Mouse (Mus musculus) midbrain, embryonic 16.5 days (tissue): Measurements from ENCODE around the gene Ppp1r3a. TPM values are rescaled to one million over a fixed set of nuclear protein-coding genes. Genes with fewer than 3 reads are reported as not detected.

Experiments
- ATAC-seq: fragments of 200-750 bp; cut with Nextera tagmentation; 2 replicates; pipeline ENCODE4 v1.8.0; 2017; ENCODE audit warnings: moderate TSS enrichment
- H3K27ac ChIP-seq: fragments of 300-500 bp; sonication (generic); 2 replicates; pipeline ENCODE4 v1.5.1; 2014; ENCODE audit warnings: mild to moderate bottlenecking, low read length, mixed read lengths
- H3K27me3 ChIP-seq: fragments of 300-500 bp; sonication (generic); 2 replicates; pipeline ENCODE4 v1.6.1; 2014; ENCODE audit warnings: low read depth, low read length, mixed read lengths; ENCODE audit not compliant: control insufficient read depth, insufficient read depth
- H3K36me3 ChIP-seq: fragments of 300-500 bp; sonication (generic); 2 replicates; pipeline ENCODE4 v1.6.1; 2014; ENCODE audit warnings: mild to moderate bottlenecking, low read length, moderate library complexity, mixed read lengths; ENCODE audit not compliant: control insufficient read depth, insufficient read depth
- H3K4me1 ChIP-seq: fragments of 300-500 bp; sonication (generic); 2 replicates; pipeline ENCODE4 v1.6.1; 2014; ENCODE audit warnings: mild to moderate bottlenecking, low read length, mixed read lengths; ENCODE audit not compliant: control insufficient read depth, insufficient read depth
- H3K4me2 ChIP-seq: fragments of 300-500 bp; sonication (generic); 2 replicates; pipeline ENCODE4 v1.6.1; 2014; ENCODE audit warnings: mild to moderate bottlenecking, low read length, mixed read lengths
- H3K4me3 ChIP-seq: fragments of 300-500 bp; sonication (generic); 2 replicates; pipeline ENCODE4 v1.5.1; 2014; ENCODE audit warnings: low read depth, mild to moderate bottlenecking, low read length, moderate library complexity, mixed read lengths
- H3K9ac ChIP-seq: fragments of 300-500 bp; sonication (generic); 2 replicates; pipeline ENCODE4 v1.6.1; 2014; ENCODE audit warnings: low read depth, low read length, mixed read lengths
- H3K9me3 ChIP-seq: fragments of 300-500 bp; sonication (generic); replicated peaks from 2 replicates; pipeline ENCODE4 v1.6.1; 2014; ENCODE audit warnings: mild to moderate bottlenecking, low read length, mixed read lengths; ENCODE audit not compliant: control insufficient read depth, poor library complexity, severe bottlenecking
- WGBS: fragments of 180-500 bp; shearing (Covaris S2); extraction: QIAGEN DNeasy Blood & Tissue Kit; methylation state at CpG from one replicate; pipeline ENCODE4 v1.1.7; 2014; 5-methylcytosine and 5-hydroxymethylcytosine counted together
- polyA plus RNA-seq: library from polyadenylated mRNA; unstranded; fragments of >200 nt; fragmentation: Nextera tagmentation; extraction: Ambion mirVana; gene quantifications from 2 replicates; pipeline ENCODE4 v1.2.1, GENCODE M21; 2015

The Ppp1r3a gene
- 0.03 TPM in 1 of 2 replicates, not detected in the other for polyA plus RNA-seq

DNA sequence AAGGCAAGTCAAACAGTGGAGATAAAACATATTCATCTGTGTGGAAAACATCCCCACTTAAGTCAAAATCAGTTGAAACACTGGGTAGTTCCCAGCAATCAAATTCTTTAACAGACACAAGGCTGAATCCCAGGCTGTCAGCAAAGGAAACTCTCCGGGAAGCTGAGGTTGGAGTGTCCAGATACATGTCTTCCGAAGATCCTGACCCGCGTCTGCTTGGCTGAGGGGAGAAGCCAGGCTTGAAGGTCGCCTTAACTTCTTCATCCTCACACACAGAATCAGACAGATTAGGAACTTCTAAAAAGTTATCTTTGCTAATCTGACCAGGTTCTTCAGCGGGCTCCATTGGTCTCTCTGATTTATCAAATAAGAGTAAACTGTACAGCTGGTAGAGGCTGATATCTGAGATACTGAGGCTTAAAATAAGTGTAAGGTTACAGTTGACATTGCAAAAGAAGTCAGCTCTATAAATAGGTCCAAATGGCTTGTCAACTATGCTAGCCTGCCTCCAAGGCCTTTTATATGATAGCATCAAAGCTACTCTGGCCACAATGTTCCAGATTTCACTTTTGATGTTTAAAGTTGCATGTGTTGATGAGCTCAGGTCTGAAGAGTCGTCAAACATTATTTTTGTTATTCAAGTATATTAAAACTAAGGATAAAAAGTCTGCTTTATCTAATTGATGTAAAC, at the start of gene Ppp1r3a:
Ppp1r3a (minus strand) TSS at position 374 of the 691 bp plus-strand sequence.
- H3K27me3 ChIP-seq: no peaks in the 10 kb centered on the region
- ATAC-seq: no peak
- H3K4me2 ChIP-seq: no peak within 1 kb of the TSS
- no peaks in the 10 kb centered on the region for H3K36me3 ChIP-seq
- no peak within 1 kb of the TSS for H3K27ac ChIP-seq
- H3K4me1 ChIP-seq: no peaks in the 10 kb centered on the region
- H3K4me3 ChIP-seq: no peak within 1 kb of the TSS
- no peak within 1 kb of the TSS for H3K9ac ChIP-seq
- WGBS: 90% methylated on average over 7 of the region's 7 CpGs
- H3K9me3 ChIP-seq: no peaks in the 10 kb centered on the region

- Histone ChIP-seq H3K4me1 (no peaks in the 10 kb centered on the region), H3K4me2 (no peak overlapping the region), H3K9ac (no peak overlapping the region), H3K4me3 (no peak overlapping the region), H3K27ac (no peak overlapping the region), H3K27me3 (no peaks in the 10 kb centered on the region), H3K36me3 (no peaks in the 10 kb centered on the region), H3K9me3 (no peaks in the 10 kb centered on the region)
- WGBS: 97% methylated on average over 1 of the region's 1 CpGs
- ATAC-seq: no peak
Observed at GRCm38 (mm10) chr6:14787157-14787938, 32.3 kb upstream of the Ppp1r3a start.

DNA sequence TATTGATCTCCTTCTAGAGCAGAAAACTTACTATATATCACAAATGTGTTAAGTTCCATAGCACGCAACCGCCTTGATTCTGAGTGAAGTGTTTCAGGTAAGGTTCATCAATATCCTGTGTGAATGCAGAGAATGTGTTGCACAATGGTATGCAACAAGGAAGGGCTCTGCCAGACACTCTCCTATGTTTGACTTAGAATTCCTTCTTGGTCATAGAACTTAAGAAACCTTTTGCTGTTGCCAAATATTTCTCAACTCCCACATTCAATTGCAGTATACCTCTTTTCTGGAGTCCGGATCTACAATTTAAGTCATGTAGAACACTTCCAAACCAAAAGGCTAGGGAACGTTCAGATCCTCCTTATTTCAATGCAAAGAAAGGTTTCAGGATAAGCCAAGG, 22.8 kb upstream of the Ppp1r3a start:
- H3K27ac ChIP-seq: no peak overlapping the region
- 91% methylated on average over 4 of the region's 4 CpGs for WGBS
- no peaks in the 10 kb centered on the region for H3K27me3 ChIP-seq
- H3K4me3 ChIP-seq: no peak overlapping the region
- H3K4me1 ChIP-seq: no peaks in the 10 kb centered on the region
- ATAC-seq: no peak
- H3K36me3 ChIP-seq: no peaks in the 10 kb centered on the region
- no peak overlapping the region for H3K4me2 ChIP-seq
- no peak overlapping the region for H3K9ac ChIP-seq
- no peaks in the 10 kb centered on the region for H3K9me3 ChIP-seq

DNA sequence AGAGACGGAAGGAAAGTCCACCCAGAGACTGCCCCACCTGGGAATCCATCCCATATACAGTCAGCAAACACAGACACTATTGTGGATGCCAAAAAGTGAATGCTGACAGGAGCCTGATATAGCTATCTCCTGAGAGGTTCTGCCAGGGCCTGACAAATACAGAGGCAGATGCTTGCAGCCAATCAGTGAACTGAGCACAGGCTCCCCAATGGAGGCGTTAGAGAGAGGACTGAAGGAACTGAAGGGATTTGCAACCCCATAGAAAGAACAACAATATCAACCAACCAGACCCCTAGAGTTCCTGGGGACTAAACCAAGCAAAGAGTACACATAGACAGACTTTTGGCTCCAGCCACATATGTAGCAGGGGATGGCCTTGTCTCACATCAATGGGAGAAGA, 16.6 kb upstream of the Ppp1r3a start:
- no peak overlapping the region for H3K4me3 ChIP-seq
- no peaks in the 10 kb centered on the region for H3K27me3 ChIP-seq
- H3K36me3 ChIP-seq: no peaks in the 10 kb centered on the region
- no peak overlapping the region for H3K27ac ChIP-seq
- no peaks in the 10 kb centered on the region for H3K4me1 ChIP-seq
- WGBS: 67% methylated on average over 2 of the region's 2 CpGs
- H3K9me3 ChIP-seq: no peaks in the 10 kb centered on the region
- H3K4me2 ChIP-seq: no peak overlapping the region
- no peak for ATAC-seq
- H3K9ac ChIP-seq: no peak overlapping the region

DNA sequence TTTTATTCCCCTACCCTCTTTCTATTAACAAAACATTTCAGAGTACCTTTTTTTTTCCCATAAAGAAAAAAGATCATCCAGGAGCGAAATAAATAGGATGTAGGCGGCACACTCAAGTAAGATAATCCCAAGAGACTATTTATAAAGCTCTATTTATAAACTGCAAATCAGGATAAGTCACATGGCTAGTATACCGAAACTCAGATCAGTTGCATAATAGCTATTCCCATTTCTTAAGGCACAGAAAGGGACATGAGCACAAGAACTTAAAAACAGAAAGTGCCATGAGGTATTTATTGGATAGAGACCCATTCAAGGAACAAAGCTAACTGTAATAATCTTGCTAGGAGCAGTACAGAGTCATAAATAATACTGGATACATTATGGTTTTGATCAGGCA, 2.4 kb upstream of the Ppp1r3a start:
- Histone ChIP-seq H3K4me2 (no peak overlapping the region), H3K9ac (no peak overlapping the region), H3K27ac (no peak overlapping the region), H3K4me3 (no peak overlapping the region), H3K4me1 (no peaks in the 10 kb centered on the region), H3K9me3 (no peaks in the 10 kb centered on the region), H3K36me3 (no peaks in the 10 kb centered on the region), H3K27me3 (no peaks in the 10 kb centered on the region)
- 57% methylated on average over 3 of the region's 3 CpGs for WGBS
- ATAC-seq: no peak

GRCm38 (mm10) chr6:14753512-14753911, 1.6 kb downstream of the Ppp1r3a start:
- H3K36me3 ChIP-seq: no peaks in the 10 kb centered on the region

DNA sequence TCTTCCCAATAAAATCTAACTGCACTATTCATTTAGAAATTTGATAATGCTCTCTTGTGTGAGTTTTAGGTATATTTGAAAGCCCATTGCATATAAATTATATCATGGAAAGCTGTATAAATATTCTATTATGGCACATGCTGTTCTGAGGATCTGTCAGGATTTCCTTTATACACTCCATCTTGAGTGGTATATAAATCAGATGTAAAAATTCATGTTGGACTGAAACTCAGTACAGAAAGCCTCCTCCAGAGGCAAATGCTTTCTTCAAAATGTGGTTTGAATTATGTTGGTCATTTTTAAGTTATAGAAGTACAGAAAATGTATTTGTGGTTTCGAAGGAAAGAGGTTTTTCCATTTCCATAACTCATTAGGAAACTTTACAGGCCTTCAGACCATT, 2.9 kb downstream of the Ppp1r3a start:
- H3K4me2 ChIP-seq: no peak overlapping the region
- no peak overlapping the region for H3K9ac ChIP-seq
- no peak overlapping the region for H3K4me3 ChIP-seq
- no peak overlapping the region for H3K27ac ChIP-seq
- ATAC-seq: no peak
- WGBS: 76% methylated on average over 1 of the region's 1 CpGs
- H3K9me3 ChIP-seq: no peaks in the 10 kb centered on the region
- H3K4me1 ChIP-seq: no peaks in the 10 kb centered on the region
- no peaks in the 10 kb centered on the region for H3K36me3 ChIP-seq
- no peaks in the 10 kb centered on the region for H3K27me3 ChIP-seq

More at GRCm38 (mm10) chr6:14753512-14753911, 1.6 kb downstream of the Ppp1r3a start:
- no peaks in the 10 kb centered on the region for H3K4me1 ChIP-seq
- ATAC-seq: no peak
- no peak overlapping the region for H3K27ac ChIP-seq
- no peaks in the 10 kb centered on the region for H3K9me3 ChIP-seq
- H3K27me3 ChIP-seq: no peaks in the 10 kb centered on the region
- H3K9ac ChIP-seq: no peak overlapping the region
- WGBS: 79% methylated on average over 4 of the region's 4 CpGs
- no peak overlapping the region for H3K4me2 ChIP-seq
- no peak overlapping the region for H3K4me3 ChIP-seq

DNA sequence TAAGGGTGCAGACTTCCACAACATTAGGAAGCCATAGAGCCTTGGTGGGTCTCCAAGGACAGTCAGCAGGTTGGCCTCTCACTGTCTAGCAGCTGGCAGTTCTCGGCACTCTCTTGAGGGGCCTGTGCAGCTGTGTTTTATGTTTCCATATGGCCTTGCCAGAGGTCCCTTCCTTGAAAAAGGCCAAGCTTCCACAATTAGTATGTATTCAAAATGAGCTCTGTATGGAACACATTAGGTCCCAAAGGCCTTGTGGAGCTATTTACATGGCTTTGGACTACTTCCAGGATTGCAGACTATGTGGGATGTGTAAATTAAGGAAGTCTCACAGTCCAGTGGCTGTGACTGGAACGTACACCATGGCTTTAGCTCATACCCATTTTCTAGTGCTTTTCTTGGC, 8.1 kb downstream of the Ppp1r3a start:
- Histone ChIP-seq H3K27ac (no peak overlapping the region), H3K9me3 (no peaks in the 10 kb centered on the region), H3K36me3 (no peaks in the 10 kb centered on the region), H3K9ac (no peak overlapping the region), H3K27me3 (no peaks in the 10 kb centered on the region), H3K4me3 (no peak overlapping the region), H3K4me2 (no peak overlapping the region), H3K4me1 (no peaks in the 10 kb centered on the region)
- no peak for ATAC-seq
- WGBS: 70% methylated on average over 2 of the region's 2 CpGs

GRCm38 (mm10) chr6:14736017-14736416, 19.1 kb downstream of the Ppp1r3a start:
- H3K4me1 ChIP-seq: no peaks in the 10 kb centered on the region
- 76% methylated on average over 2 of the region's 2 CpGs for WGBS
- H3K4me3 ChIP-seq: no peak overlapping the region
- H3K9ac ChIP-seq: no peak overlapping the region
- H3K4me2 ChIP-seq: no peak overlapping the region
- no peaks in the 10 kb centered on the region for H3K36me3 ChIP-seq
- ATAC-seq: no peak
- H3K9me3 ChIP-seq: no peaks in the 10 kb centered on the region
- H3K27ac ChIP-seq: no peak overlapping the region
- no peaks in the 10 kb centered on the region for H3K27me3 ChIP-seq
